Mouse (Mus musculus) midbrain, embryonic 11.5 days (tissue): ENCODE results near the gene Ptprm. TPM values are rescaled to one million over a fixed set of nuclear protein-coding genes. Genes with fewer than 3 reads are reported as not detected.

Experiments
- ATAC-seq: fragments of 200-750 bp; cut with Nextera tagmentation; 2 replicates; pipeline ENCODE4 v1.8.0; 2017; ENCODE audit warnings: moderate TSS enrichment, moderate library complexity; ENCODE audit not compliant: low FRiP score
- DNase-seq: peaks from one replicate; pipeline ENCODE4 v3.0.0; 2015; ENCODE audit warnings: low spot score; ENCODE audit errors: missing footprints
- H3K27ac ChIP-seq: fragments of 300-500 bp; sonication (generic); 2 replicates; pipeline ENCODE4 v1.5.1; 2014; ENCODE audit warnings: low read depth, low read length
- H3K27me3 ChIP-seq: fragments of 300-500 bp; sonication (generic); 2 replicates; pipeline ENCODE4 v1.6.1; 2014; ENCODE audit warnings: mild to moderate bottlenecking, low read length, moderate library complexity, mixed read lengths; ENCODE audit not compliant: control insufficient read depth, insufficient read depth
- H3K36me3 ChIP-seq: fragments of 300-500 bp; sonication (generic); 2 replicates; pipeline ENCODE4 v1.6.1; 2014; ENCODE audit warnings: mild to moderate bottlenecking, low read length, moderate library complexity, mixed read lengths; ENCODE audit not compliant: control insufficient read depth, insufficient read depth
- H3K4me1 ChIP-seq: fragments of 300-500 bp; sonication (generic); 2 replicates; pipeline ENCODE4 v1.6.1; 2014; ENCODE audit warnings: low read length; ENCODE audit not compliant: control insufficient read depth, insufficient read depth
- H3K4me2 ChIP-seq: fragments of 300-500 bp; sonication (generic); 2 replicates; pipeline ENCODE4 v1.6.1; 2014; ENCODE audit warnings: mild to moderate bottlenecking, moderate library complexity
- H3K4me3 ChIP-seq: fragments of 300-500 bp; sonication (generic); 2 replicates; pipeline ENCODE4 v1.5.1; 2014; ENCODE audit warnings: low read depth, low read length
- H3K9ac ChIP-seq: fragments of 300-500 bp; sonication (generic); 2 replicates; pipeline ENCODE4 v1.6.1; 2014; ENCODE audit warnings: low read length
- H3K9me3 ChIP-seq: fragments of 300-500 bp; sonication (generic); 2 replicates; pipeline ENCODE4 v1.6.1; 2016; ENCODE audit warnings: low read length; ENCODE audit not compliant: control insufficient read depth
- WGBS: fragments of 180-500 bp; shearing (Covaris S2); extraction: QIAGEN DNeasy Blood & Tissue Kit; methylation state at CpG from one replicate; pipeline ENCODE4 v1.1.7; 2014; 5-methylcytosine and 5-hydroxymethylcytosine counted together
- polyA plus RNA-seq: library from polyadenylated mRNA; unstranded; fragments of >200 nt; fragmentation: Nextera tagmentation; extraction: Ambion mirVana; gene quantifications from 2 replicates; pipeline ENCODE4 v1.2.1, GENCODE M21; 2014

Gene Ptprm
- polyA plus RNA-seq, 1 experiment from 2014 or later: 8.9 TPM

DNA sequence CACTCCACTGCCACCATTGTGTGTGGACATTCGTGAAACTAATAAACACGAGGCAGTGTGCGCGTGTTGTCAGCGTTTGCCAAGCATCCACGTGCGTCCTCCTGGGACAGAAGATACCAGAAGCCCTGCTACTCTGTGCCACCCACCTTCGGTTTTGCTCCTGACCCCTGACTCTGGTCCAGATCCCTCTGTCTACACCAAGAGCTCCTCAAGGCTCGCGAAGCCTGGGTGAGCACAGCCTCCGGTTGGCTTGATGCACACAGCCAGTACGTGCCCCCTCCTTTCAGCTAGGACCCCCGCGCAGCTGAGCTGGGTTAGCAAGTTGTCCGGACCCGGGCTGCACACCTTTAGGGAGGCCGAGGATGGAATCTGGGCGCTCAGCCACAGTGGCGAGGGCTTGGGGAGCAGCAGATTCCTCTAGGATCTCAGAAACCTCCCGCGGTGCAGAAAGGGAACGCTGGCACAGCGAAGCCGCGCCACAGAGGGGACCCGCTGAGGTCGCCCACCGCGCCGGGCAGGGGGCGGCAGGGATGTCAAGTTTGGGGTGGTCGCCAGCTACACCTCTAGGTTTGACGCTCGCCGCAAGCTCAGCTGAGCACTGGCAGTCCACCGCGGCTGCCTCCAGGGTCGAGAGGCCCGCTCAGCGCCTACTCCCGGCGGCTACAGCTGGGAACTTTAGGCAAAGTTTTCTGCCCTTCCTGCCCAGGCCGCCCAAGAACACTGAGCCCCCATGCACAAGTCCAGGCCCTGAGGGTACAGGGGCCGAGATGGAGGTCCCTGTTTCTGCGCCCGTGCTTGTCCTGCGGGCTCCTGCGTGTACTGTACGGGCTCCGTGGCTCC lies 1.1 kb downstream of the Ptprm start:
- ATAC-seq (peak; percentile 13; the same call in 1 of the 2 replicates), DNase-seq (peak; percentile 98)
- Histone ChIP-seq H3K27me3 (peaks cover 7% of the 10 kb centered on the region), H3K4me3 (peak overlapping the region; percentile 74), H3K36me3 (no peaks in the 10 kb centered on the region), H3K4me2 (peak overlapping the region; percentile 97), H3K9me3 (no peaks in the 10 kb centered on the region), H3K9ac (peak overlapping the region; percentile 79), H3K4me1 (peaks cover 5% of the 10 kb centered on the region), H3K27ac (no peak overlapping the region)
- 4% methylated on average over 50 of the region's 50 CpGs for WGBS

DNA sequence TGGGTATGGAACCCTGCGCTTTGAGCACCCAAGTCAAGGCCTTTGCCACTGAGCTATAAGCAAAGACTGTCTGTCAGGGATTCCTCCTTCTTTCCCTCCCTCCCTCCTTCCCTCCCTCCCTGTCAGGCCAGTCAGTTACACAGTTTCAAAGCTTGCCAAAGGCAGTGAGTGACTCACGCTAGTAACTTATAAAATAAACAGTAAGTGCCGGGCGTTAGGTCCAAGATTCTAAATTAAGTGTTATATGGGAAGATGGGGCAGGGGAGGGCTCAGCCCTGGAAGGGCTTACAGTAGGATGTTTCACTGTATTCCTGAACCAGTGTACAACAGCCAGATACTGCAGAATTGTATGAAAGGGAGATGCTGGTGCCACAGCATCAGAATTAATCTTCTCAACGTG lies 2.8 kb downstream of the Ptprm start:
- H3K4me2 ChIP-seq: no peak overlapping the region
- H3K9ac ChIP-seq: no peak overlapping the region
- no peaks in the 10 kb centered on the region for H3K9me3 ChIP-seq
- H3K27ac ChIP-seq: no peak overlapping the region
- no peaks in the 10 kb centered on the region for H3K36me3 ChIP-seq
- no peak overlapping the region for H3K4me3 ChIP-seq
- WGBS: 67% methylated on average over 5 of the region's 5 CpGs
- H3K27me3 ChIP-seq: peaks cover 5% of the 10 kb centered on the region
- H3K4me1 ChIP-seq: peaks cover 5% of the 10 kb centered on the region
- ATAC-seq (no peak), DNase-seq (peak; percentile 79)

DNA sequence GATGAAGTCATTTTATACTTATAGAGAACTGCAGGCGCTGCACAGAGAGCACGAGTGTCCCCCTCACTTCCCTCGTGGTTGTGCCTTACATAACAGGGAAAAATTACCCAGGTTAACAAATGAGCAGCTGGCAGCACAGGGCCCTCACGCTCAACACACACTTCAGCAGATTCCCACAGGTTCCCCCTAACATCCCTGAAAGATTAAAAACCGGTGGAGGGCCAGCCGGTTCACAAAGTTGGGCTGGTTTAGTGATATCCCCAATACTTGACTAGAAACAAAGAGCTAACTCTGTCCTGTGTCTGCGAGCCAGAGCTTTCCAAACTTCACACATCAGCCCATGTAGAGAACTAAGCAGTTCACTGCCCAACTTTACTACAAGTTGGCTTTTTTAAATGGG lies 3.7 kb downstream of the Ptprm start:
- H3K9ac ChIP-seq: no peak overlapping the region
- peaks cover 5% of the 10 kb centered on the region for H3K4me1 ChIP-seq
- no peaks in the 10 kb centered on the region for H3K36me3 ChIP-seq
- WGBS: 75% methylated on average over 7 of the region's 7 CpGs
- peaks cover 2% of the 10 kb centered on the region; the same call in 1 of the 2 replicates for H3K27me3 ChIP-seq
- DNase-seq: peak; percentile 83
- no peak for ATAC-seq
- H3K9me3 ChIP-seq: no peaks in the 10 kb centered on the region
- no peak overlapping the region for H3K4me2 ChIP-seq
- H3K4me3 ChIP-seq: no peak overlapping the region
- H3K27ac ChIP-seq: no peak overlapping the region

DNA sequence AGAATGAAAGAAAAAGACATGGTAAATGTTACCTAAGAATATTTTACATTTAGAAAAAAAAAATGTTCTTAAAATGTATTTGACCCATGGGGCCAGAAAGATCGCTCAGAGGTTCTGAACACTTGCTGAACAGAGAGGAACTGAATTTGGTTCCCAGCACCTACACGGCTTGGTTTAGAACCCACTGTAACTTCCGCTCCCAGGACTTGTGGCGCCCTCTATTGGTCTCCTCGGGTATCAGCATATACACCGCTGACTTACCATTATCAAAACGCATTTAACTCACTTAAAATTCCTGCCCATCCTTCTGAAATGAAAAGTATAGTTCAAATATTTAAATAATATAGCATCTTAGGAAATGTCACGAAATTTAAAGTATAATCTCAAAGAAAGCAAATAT lies 4.7 kb downstream of the Ptprm start:
- Histone ChIP-seq H3K9ac (no peak overlapping the region), H3K36me3 (no peaks in the 10 kb centered on the region)
- ATAC-seq: no peak

DNA sequence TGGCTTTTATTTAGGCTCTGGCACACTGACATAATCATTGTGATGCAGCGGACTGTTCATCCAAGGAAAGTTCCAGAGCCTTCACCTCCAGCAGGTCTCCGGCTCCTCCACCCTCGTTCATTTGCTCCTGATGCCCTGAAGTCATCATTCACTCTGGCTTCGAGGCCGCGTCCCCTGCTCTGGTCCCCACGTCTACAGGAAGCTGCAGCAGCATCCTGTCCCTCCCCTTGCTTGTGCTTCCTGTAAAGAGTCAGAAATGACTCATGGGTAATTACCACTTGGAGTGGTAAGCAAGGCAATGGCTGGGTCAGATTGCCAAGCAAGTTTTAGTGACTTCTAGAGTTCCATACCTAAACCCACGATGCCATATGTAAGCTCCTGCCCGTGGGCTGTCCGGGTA lies 7.3 kb downstream of the Ptprm start:
- H3K9me3 ChIP-seq: no peaks in the 10 kb centered on the region
- 91% methylated on average over 10 of the region's 10 CpGs for WGBS
- H3K4me2 ChIP-seq: no peak overlapping the region
- no peaks in the 10 kb centered on the region for H3K4me1 ChIP-seq
- H3K9ac ChIP-seq: no peak overlapping the region
- DNase-seq (no peak), ATAC-seq (no peak)
- no peak overlapping the region for H3K27ac ChIP-seq
- H3K4me3 ChIP-seq: no peak overlapping the region
- no peaks in the 10 kb centered on the region for H3K36me3 ChIP-seq
- H3K27me3 ChIP-seq: no peaks in the 10 kb centered on the region

More for the DNA sequence above, 4.7 kb downstream of the Ptprm start:
- no peak overlapping the region for H3K4me3 ChIP-seq
- H3K27ac ChIP-seq: no peak overlapping the region
- DNase-seq: peak; percentile 81
- no peak overlapping the region for H3K4me2 ChIP-seq
- H3K4me1 ChIP-seq: peaks cover 5% of the 10 kb centered on the region
- peaks cover 2% of the 10 kb centered on the region; the same call in 1 of the 2 replicates for H3K27me3 ChIP-seq
- WGBS: 93% methylated on average over 8 of the region's 8 CpGs
- H3K9me3 ChIP-seq: no peaks in the 10 kb centered on the region

DNA sequence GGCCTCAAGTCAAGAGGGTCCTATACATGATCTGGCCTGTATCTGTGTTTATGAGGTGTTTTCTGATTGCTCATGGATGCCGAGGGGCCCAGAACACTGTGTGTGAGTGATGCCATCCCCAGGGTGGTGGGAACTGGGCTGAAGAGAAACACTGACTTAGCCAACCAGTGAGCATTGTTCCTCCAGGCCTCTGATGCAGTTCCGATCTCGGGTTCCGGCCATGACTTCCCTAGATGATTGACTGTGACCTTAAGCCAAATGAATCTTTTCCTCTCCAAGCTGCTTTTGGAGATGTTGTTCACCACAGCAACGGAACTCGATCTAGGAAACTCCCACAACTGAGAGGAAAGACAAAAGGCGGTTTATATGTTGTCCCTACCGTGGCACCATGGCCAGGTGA lies 9.1 kb downstream of the Ptprm start:
- no peaks in the 10 kb centered on the region for H3K36me3 ChIP-seq
- ATAC-seq (no peak), DNase-seq (no peak)
- H3K9ac ChIP-seq: no peak overlapping the region
- no peak overlapping the region for H3K4me3 ChIP-seq
- H3K27ac ChIP-seq: no peak overlapping the region
- H3K4me1 ChIP-seq: no peaks in the 10 kb centered on the region
- no peaks in the 10 kb centered on the region for H3K27me3 ChIP-seq
- WGBS: 89% methylated on average over 8 of the region's 8 CpGs
- H3K4me2 ChIP-seq: no peak overlapping the region
- no peaks in the 10 kb centered on the region for H3K9me3 ChIP-seq

DNA sequence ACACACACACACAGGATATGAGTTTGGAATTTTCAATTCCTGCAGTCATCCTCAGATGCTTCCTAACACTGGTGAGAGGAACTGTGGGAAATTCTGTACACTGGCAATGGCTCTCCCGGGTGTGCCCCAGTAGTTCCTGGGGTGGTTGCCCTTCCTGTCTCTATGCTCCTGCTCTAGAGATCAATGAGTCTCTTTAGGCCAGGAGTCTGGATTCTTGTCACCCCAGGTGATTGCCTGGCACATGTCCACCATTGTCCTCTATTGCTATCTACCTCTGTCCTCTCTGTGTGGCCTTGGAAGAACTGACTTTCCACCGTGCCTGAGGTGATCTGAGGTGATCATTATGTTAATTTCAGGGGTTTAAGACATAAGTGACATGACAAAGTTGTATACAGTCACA lies 10.8 kb downstream of the Ptprm start:
- Histone ChIP-seq H3K27ac (no peak overlapping the region), H3K36me3 (no peaks in the 10 kb centered on the region), H3K27me3 (no peaks in the 10 kb centered on the region), H3K4me2 (no peak overlapping the region), H3K4me3 (no peak overlapping the region), H3K9me3 (no peaks in the 10 kb centered on the region), H3K4me1 (no peaks in the 10 kb centered on the region), H3K9ac (no peak overlapping the region)
- ATAC-seq (no peak), DNase-seq (no peak)
- 85% methylated on average over 2 of the region's 2 CpGs for WGBS

DNA sequence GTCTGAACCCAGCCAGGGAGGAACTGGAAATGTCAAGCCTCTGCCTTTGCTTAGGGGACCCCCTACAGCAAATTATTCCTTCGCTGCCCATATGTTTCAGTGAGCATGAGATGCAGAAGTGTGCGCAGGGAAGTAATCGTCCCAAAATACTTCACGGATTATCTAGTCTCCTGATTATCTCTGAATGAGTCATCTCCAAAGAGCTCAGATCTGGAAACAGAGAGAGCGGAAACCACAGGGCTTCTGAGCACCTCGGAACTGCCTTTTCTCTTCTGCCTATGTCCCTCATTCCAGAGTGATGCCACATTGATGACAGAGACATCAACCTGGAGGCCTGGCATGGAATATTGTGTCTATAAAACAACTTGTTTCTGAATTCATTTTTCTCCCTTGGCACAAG lies 11.3 kb downstream of the Ptprm start:
- DNase-seq (no peak), ATAC-seq (no peak)
- Histone ChIP-seq H3K9ac (no peak overlapping the region), H3K4me2 (no peak overlapping the region), H3K36me3 (no peaks in the 10 kb centered on the region), H3K27ac (no peak overlapping the region), H3K4me3 (no peak overlapping the region), H3K27me3 (no peaks in the 10 kb centered on the region), H3K9me3 (no peaks in the 10 kb centered on the region), H3K4me1 (no peaks in the 10 kb centered on the region)
- 91% methylated on average over 6 of the region's 6 CpGs for whole genome bisulfite sequencing

DNA sequence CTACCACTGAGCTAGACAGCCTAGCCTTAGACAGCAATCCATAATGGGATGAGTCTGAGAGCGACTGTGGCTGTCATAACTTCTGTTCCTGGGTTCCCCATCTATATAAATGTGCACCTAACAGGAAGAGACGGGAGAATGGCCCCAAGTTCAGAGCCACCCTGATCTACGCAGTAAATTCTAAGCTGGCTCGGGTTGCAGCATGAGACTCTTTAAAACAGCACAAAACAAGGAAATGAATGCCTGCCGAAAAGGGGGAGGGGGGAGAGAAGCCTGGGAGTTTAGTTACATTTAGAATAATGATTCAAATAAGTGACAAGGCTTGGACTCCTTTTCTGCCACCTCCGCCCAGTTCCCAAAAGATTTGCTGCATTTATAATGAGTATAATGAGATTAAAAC lies 13.9 kb downstream of the Ptprm start:
- Histone ChIP-seq H3K9ac (no peak overlapping the region), H3K4me1 (no peaks in the 10 kb centered on the region), H3K27me3 (no peaks in the 10 kb centered on the region), H3K4me3 (no peak overlapping the region), H3K4me2 (no peak overlapping the region), H3K27ac (no peak overlapping the region), H3K9me3 (no peaks in the 10 kb centered on the region), H3K36me3 (no peaks in the 10 kb centered on the region)
- DNase-seq (no peak), ATAC-seq (no peak)
- WGBS: 86% methylated on average over 6 of the region's 6 CpGs
